Mouse (Mus musculus): Measurements from ENCODE around the gene Rin1.

Gene Rin1

GRCm38 (mm10) chr19:5097521-5098362 lies 47.5 kb downstream of the Rin1 start:
- DNase-seq: no peak

DNA sequence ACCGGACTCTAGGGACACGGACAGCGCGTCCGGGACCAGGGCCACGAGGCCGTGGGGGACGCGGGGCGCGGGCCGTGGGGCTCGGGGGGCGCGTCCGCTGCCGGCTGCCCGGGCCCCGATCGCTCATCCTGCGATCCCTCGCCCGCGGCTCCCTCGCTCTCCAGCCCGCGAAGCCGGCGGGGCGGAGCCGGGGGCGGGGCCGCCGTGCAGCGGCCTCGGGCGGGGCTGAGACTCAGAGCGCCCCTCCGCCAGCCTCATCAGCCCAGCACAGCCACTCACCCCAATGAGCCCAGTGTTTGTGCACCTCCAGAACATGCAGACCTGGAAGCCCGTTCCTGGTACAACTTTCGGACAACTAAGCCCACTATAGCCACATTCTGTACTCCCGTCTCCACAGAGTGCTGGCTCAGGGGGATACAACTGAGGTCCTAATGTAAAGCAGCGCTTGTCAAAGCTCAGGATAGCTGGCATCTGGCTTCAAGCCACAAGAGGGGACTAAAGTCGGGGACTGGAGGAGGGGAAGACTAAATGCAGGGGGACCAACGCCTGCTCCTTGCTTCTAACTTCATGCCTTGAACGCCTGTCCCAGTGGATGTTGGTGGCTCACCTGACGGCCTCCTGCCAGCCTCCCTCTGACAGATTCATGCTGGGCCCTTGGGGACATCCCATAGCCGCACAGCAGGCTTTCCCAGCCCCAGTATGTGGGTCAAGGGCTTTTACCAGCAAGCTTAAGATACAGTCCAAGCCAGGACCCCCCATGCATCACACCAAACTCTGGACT lies 48.3 kb downstream of the Rin1 start, which contains the start of gene Cnih2:
Gene Cnih2, minus strand, starts transcription at position 159 of the 781 bp plus-strand sequence.
- DNase-seq: peak; percentile 73

GRCm38 (mm10) chr19:5106074-5106473 lies 55.8 kb downstream of the Rin1 start:
- DNase-seq: no peak
